ENCODE assay signal across 14 mouse cellular contexts in the genomic region with DNA sequence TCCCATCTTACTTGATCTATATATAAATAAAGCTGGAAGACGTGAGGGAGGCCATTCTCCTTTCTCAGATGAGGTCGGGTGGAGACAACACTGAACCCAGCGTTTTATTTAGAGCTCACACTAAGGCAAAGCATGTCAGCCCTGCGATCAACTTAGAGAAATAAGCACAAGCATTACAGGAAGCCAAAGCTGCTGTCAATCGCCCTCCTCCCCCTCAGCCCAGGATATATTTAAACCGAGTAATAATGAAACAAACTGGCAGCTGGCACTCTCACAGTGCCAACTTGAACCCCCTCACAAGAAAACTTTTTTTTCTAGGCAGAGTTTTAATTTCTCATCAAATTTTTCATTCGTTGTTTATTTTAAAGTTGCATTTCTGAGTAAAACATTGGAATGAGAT. TPM values are rescaled to one million over a fixed set of nuclear protein-coding genes. Genes with fewer than 3 reads are reported as not detected.
A peak's percentile ranks its signal among the peaks of the same experiment; 100 is the strongest.
DNase-seq lines count a peak whose midpoint lies in the region; ATAC-seq and TF ChIP-seq lines count a peak whose summit lies in the region.
"Had no signal": no experiment of that assay in that cellular context is flagged by ENCODE, and none has a peak within 500 bp of the region (broad histone marks: within the 10 kb centered on the region; RNA-seq: fewer than 3 reads in every experiment).

No protein-coding gene starts in this region.

- no peaks in the 10 kb centered on the region for H3K4me1 ChIP-seq in kidney, adult 2 months (ENCODE audit: control insufficient read depth, insufficient read depth, low read length)
- H3K4me1 ChIP-seq: hindbrain, embryonic 12.5 days; stomach, embryonic 15.5 days had no signal

- no peak overlapping the region for H3K4me3 ChIP-seq in myocyte
- H3K4me3 ChIP-seq in kidney, adult 2 months (ENCODE audit: insufficient read depth, low read depth, low read length) = no peak overlapping the region
- H3K4me3 ChIP-seq: hindbrain, embryonic 12.5 days; liver, embryonic 13.5 days; stomach, embryonic 15.5 days had no signal

- no peak for TF ChIP-seq POLR2A in myocyte (IDR thresholded peaks at IDR 0.05; ENCODE audit: insufficient read length, low read depth)
- no peak for TF ChIP-seq POLR2A in kidney, adult 2 months (IDR thresholded peaks at IDR 0.05; ENCODE audit: low read depth, low read length)

- H3K27me3 ChIP-seq in myocyte (ENCODE audit: control insufficient read depth, insufficient read depth, insufficient read length) = no peaks in the 10 kb centered on the region
- no peaks in the 10 kb centered on the region for H3K27me3 ChIP-seq in kidney, adult 2 months (replicated peaks; ENCODE audit: control insufficient read depth, insufficient read depth, low read length)
- H3K27me3 ChIP-seq: hindbrain, embryonic 12.5 days; liver, embryonic 13.5 days; stomach, embryonic 15.5 days had no signal

- peak overlapping the region; percentile 30 for H3K4me2 ChIP-seq in myocyte (ENCODE audit: low read depth)
- H3K4me2 ChIP-seq: hindbrain, embryonic 12.5 days; liver, embryonic 13.5 days; stomach, embryonic 15.5 days had no signal

- no peak overlapping the region for H3ac ChIP-seq in myocyte (ENCODE audit: control insufficient read depth, insufficient read length)

- H3K27ac ChIP-seq in kidney, adult 2 months (ENCODE audit: insufficient read depth, low read depth, low read length) = no peak overlapping the region
- H3K27ac ChIP-seq: hindbrain, embryonic 12.5 days; liver, embryonic 13.5 days; macrophage; stomach, embryonic 15.5 days had no signal

- 41% methylated on average over 7 of the region's 7 CpGs for WGBS in kidney, adult 2 months

- H3K79me2 ChIP-seq in myocyte (ENCODE audit: control insufficient read depth, insufficient read depth) = no peaks in the 10 kb centered on the region

- H3K36me3 ChIP-seq in myocyte (ENCODE audit: control insufficient read depth, insufficient read depth) = no peaks in the 10 kb centered on the region
- no peaks in the 10 kb centered on the region for H3K36me3 ChIP-seq in kidney, adult 2 months (ENCODE audit: control insufficient read depth, insufficient read depth, low read length)
- H3K36me3 ChIP-seq: hindbrain, embryonic 12.5 days; liver, embryonic 13.5 days; stomach, embryonic 15.5 days had no signal

- no peak for TF ChIP-seq CTCF in kidney, adult 2 months (conservative IDR thresholded peaks at IDR 0.05; ENCODE audit: insufficient read depth, insufficient read length, low read depth, low read length)

- peak; percentile 66 for ATAC-seq in activated CD4-positive, CD25-positive, alpha-beta regulatory T cell, adult 4 months
- peak; percentile 39 to 53; a peak in 2 of 4 replicates for ATAC-seq in hematopoietic stem cell, adult 5-6 weeks (replicated peaks in 1 of 2; ENCODE audit: insufficient read depth in 1 of 2, low FRiP score in 2 of 2, low TSS enrichment in 1 of 2, low read depth in 1 of 2, poor library complexity in 2 of 2, severe bottlenecking in 2 of 2)

- DNase-seq in right cerebral cortex, adult 18-20 months = peak; percentile 28
- no peak for DNase-seq in right cerebral cortex, postnatal 25 days
- no peak for DNase-seq in kidney, adult 2 months
- DNase-seq in Muller cell, postnatal 12 days (ENCODE audit: inconsistent ontology term) = no peak
- DNase-seq in embryo, embryonic 10 days (ENCODE audit: low spot score) = no peak
- DNase-seq: cerebellum, adult 9-11 months; heart, adult 18-20 months; liver, embryonic 13.5 days had no signal

TF ChIP-seq in myocyte, 11 proteins besides CTCF, POLR2A, EP300 and RAD21:
- TF ChIP-seq CEBPB (IDR thresholded peaks at IDR 0.05; ENCODE audit: insufficient read depth, poor library complexity, severe bottlenecking) = no peak
- no peak for TF ChIP-seq MYOG (IDR thresholded peaks at IDR 0.05; ENCODE audit: control insufficient read depth in 1 of 3, insufficient read depth in 1 of 3, insufficient read length in 2 of 3, low read depth in 2 of 3)
- no peak for TF ChIP-seq MYOD1 (IDR thresholded peaks at IDR 0.05; ENCODE audit: control insufficient read depth in 1 of 3, insufficient read length in 2 of 3, low read depth in 2 of 3)
- no peak for TF ChIP-seq MAX (IDR thresholded peaks at IDR 0.05; ENCODE audit: low read depth)
- TF ChIP-seq REST (IDR thresholded peaks at IDR 0.05; ENCODE audit: insufficient read depth, insufficient read length) = no peak
- TF ChIP-seq TCF3 (IDR thresholded peaks at IDR 0.05; ENCODE audit: insufficient read length, low read depth) = no peak
- TF ChIP-seq TCF12 (IDR thresholded peaks at IDR 0.05; ENCODE audit: insufficient read depth, poor library complexity, severe bottlenecking) = no peak
- no peak for TF ChIP-seq POLR2AphosphoS2 (IDR thresholded peaks at IDR 0.05; ENCODE audit: insufficient read length, low read depth)
- TF ChIP-seq SRF (IDR thresholded peaks at IDR 0.05; ENCODE audit: control insufficient read depth, insufficient read length, low read depth) = no peak
- no peak for TF ChIP-seq E2F4 (IDR thresholded peaks at IDR 0.05; ENCODE audit: insufficient read depth)
- no peak for TF ChIP-seq USF1 (IDR thresholded peaks at IDR 0.05; ENCODE audit: low read depth)

RNA-seq across cellular contexts. Expression of gene Dmac1, which starts 15.7 kb away (rescaled TPM):
- polyA plus RNA-seq in activated CD4-positive, CD25-positive, alpha-beta regulatory T cell, adult 4 months (2017; shearing (Covaris generic)) = 10 to 100 TPM; 73.0 to 78.7 TPM
- 42.5 and 75.1 TPM in 2 replicates for total RNA-seq in hematopoietic stem cell, adult 5-6 weeks (2017)
- polyA plus RNA-seq in myocyte (2012; fragmentation: generic; extraction: Trizol) = 101 TPM
- 55.2 and 59.2 TPM in 2 replicates for polyA plus RNA-seq in kidney, adult 2 months (2012; rRNA removed)
